Mouse (Mus musculus) ES-E14 (cell line): ENCODE results near the gene Hspa1l.

Experiments used
- MAFK ChIP-seq: IDR thresholded peaks from 2 replicates; pipeline ENCODE4 v1.6.1; 2014; ENCODE audit warnings: mild to moderate bottlenecking, low read depth, low read length, inconsistent platforms; ENCODE audit not compliant: insufficient read depth
- ZC3H11A ChIP-seq: IDR thresholded peaks from 2 replicates; pipeline ENCODE4 v1.6.1; 2012; ENCODE audit warnings: low read depth, mild to moderate bottlenecking, inconsistent platforms, low read length, borderline replicate concordance

GRCm38 (mm10) chr17:35023221-35023620 is 50.7 kb downstream of the Hspa1l start:
- TF ChIP-seq ZC3H11A = no peak
- TF ChIP-seq MAFK = no peak
